Mouse (Mus musculus) CH12.LX (cell line): ENCODE data around the gene Tmem179b. TPM values are rescaled to one million over a fixed set of nuclear protein-coding genes. Genes with fewer than 3 reads are reported as not detected.
A peak's percentile ranks its signal among the peaks of the same experiment; 100 is the strongest.

Experiments used
- DNase-seq: peaks from one replicate; pipeline ENCODE4 v3.0.0-alpha.2; 2013; ENCODE audit errors: extremely low read depth
- H3K27ac ChIP-seq: 2 replicates; pipeline ENCODE4 v1.5.1; 2012; ENCODE audit warnings: low read depth, mild to moderate bottlenecking, control low read depth, moderate library complexity; ENCODE audit not compliant: insufficient read depth
- H3K27me3 ChIP-seq: replicated peaks from 2 replicates; pipeline ENCODE3; 2012; ENCODE audit warnings: inconsistent platforms
- H3K36me3 ChIP-seq, 2 experiments: replicated peaks in 1 of 2; 2 replicates each; pipeline versions ENCODE3 to v1.6.1; 2012; ENCODE audit warnings: inconsistent platforms in 1 of 2, low read length in 1 of 2, mild to moderate bottlenecking in 1 of 2, mixed read lengths in 1 of 2, moderate library complexity in 1 of 2; ENCODE audit not compliant: control insufficient read depth in 1 of 2, insufficient read depth in 1 of 2
- H3K4me1 ChIP-seq, 2 experiments: 2 replicates each; pipeline ENCODE4 v1.6.1; 2012; ENCODE audit warnings: inconsistent platforms in 1 of 2, moderate library complexity in 1 of 2; ENCODE audit not compliant: insufficient read depth in 2 of 2, control insufficient read depth in 1 of 2
- H3K4me2 ChIP-seq: 2 replicates; pipeline ENCODE4 v1.6.1; 2012; ENCODE audit warnings: low read depth, mild to moderate bottlenecking, control low read depth; ENCODE audit not compliant: poor library complexity, insufficient read depth, severe bottlenecking
- H3K4me3 ChIP-seq, 3 experiments: fragments of 150-350 bp in 1 of 3; sonication (generic) in 1 of 3; replicated peaks in 1 of 3; 2 replicates each; pipeline versions ENCODE3 to v1.5.1; 2011 to 2012; ENCODE audit warnings: low read depth in 2 of 3, low read length in 2 of 3, mild to moderate bottlenecking in 2 of 3, moderate library complexity in 2 of 3, control low read depth in 1 of 3, improper control_type of control experiment in 1 of 3, inconsistent platforms in 1 of 3, mixed read lengths in 1 of 3; ENCODE audit not compliant: poor library complexity in 1 of 3
- H3K79me2 ChIP-seq: replicated peaks from 2 replicates; pipeline ENCODE4 v1.6.1; 2012; ENCODE audit warnings: mild to moderate bottlenecking, moderate library complexity; ENCODE audit not compliant: control insufficient read depth, poor library complexity, insufficient read depth, severe bottlenecking; ENCODE audit errors: extremely low read depth
- H3K9ac ChIP-seq: 2 replicates; pipeline ENCODE4 v1.6.1; 2012; ENCODE audit warnings: low read depth, mild to moderate bottlenecking, control low read depth, moderate library complexity; ENCODE audit not compliant: insufficient read depth
- H3K9me3 ChIP-seq: replicated peaks from 2 replicates; pipeline ENCODE3; 2012; ENCODE audit warnings: low read length, inconsistent platforms, mixed read lengths
- BHLHE40 ChIP-seq: IDR thresholded peaks from 2 replicates; pipeline ENCODE4 v1.6.1; 2011; ENCODE audit warnings: mild to moderate bottlenecking, low read depth, low read length, improper control_type of control experiment
- CHD1 ChIP-seq: IDR thresholded peaks from 2 replicates; pipeline ENCODE4 v1.6.1; 2012; ENCODE audit warnings: low read depth, low read length, improper control_type of control experiment, inconsistent platforms
- CHD2 ChIP-seq: IDR thresholded peaks from 2 replicates; pipeline ENCODE4 v1.6.1; 2011; ENCODE audit warnings: low read length, improper control_type of control experiment
- ELF1 ChIP-seq: IDR thresholded peaks from 2 replicates; pipeline ENCODE4 v1.6.1; 2014; ENCODE audit warnings: low read depth, mild to moderate bottlenecking, inconsistent platforms, low read length, improper control_type of control experiment
- ETS1 ChIP-seq: conservative IDR thresholded peaks from 2 replicates; pipeline ENCODE4 v1.6.1; 2012; ENCODE audit warnings: low read depth, mild to moderate bottlenecking, inconsistent platforms, low read length, improper control_type of control experiment, moderate library complexity
- HCFC1 ChIP-seq: IDR thresholded peaks from 2 replicates; pipeline ENCODE4 v1.6.1; 2012; ENCODE audit warnings: low read depth, mild to moderate bottlenecking, inconsistent platforms, low read length, improper control_type of control experiment
- IRF4 ChIP-seq: IDR thresholded peaks from 2 replicates; pipeline ENCODE4 v1.6.1; 2014; ENCODE audit warnings: low read depth, mild to moderate bottlenecking, inconsistent platforms, low read length, improper control_type of control experiment
- JUN ChIP-seq: IDR thresholded peaks from 2 replicates; pipeline ENCODE4 v1.6.1; 2011; ENCODE audit warnings: low read depth, mild to moderate bottlenecking, low read length, improper control_type of control experiment, moderate library complexity; ENCODE audit not compliant: insufficient read depth
- JUND ChIP-seq: conservative IDR thresholded peaks from 2 replicates; pipeline ENCODE4 v1.6.1; 2011; ENCODE audit warnings: low read depth, low read length, improper control_type of control experiment
- KAT2A ChIP-seq: IDR thresholded peaks from 2 replicates; pipeline ENCODE4 v1.6.1; 2012; ENCODE audit warnings: low read length, improper control_type of control experiment, inconsistent platforms; ENCODE audit not compliant: insufficient replicate concordance
- MAX ChIP-seq: IDR thresholded peaks from 2 replicates; pipeline ENCODE4 v1.6.1; 2011; ENCODE audit warnings: low read length, improper control_type of control experiment
- MAZ ChIP-seq: IDR thresholded peaks from 2 replicates; pipeline ENCODE4 v1.6.1; 2012; ENCODE audit warnings: low read depth, mild to moderate bottlenecking, inconsistent platforms, low read length, improper control_type of control experiment, moderate library complexity
- MYC ChIP-seq: IDR thresholded peaks from 2 replicates; pipeline ENCODE4 v1.6.1; 2011; ENCODE audit warnings: low read depth, mild to moderate bottlenecking, improper control_type of control experiment, low read length
- NELFE ChIP-seq: IDR thresholded peaks from 2 replicates; pipeline ENCODE4 v1.6.1; 2011; ENCODE audit warnings: low read depth, low read length, improper control_type of control experiment
- NRF1 ChIP-seq: IDR thresholded peaks from 2 replicates; pipeline ENCODE4 v1.6.1; 2014; ENCODE audit warnings: low read depth, mild to moderate bottlenecking, inconsistent platforms, low read length, improper control_type of control experiment, moderate library complexity
- SIN3A ChIP-seq: IDR thresholded peaks from 2 replicates; pipeline ENCODE4 v1.6.1; 2012; ENCODE audit warnings: low read length, improper control_type of control experiment, inconsistent platforms
- TCF12 ChIP-seq: IDR thresholded peaks from 2 replicates; pipeline ENCODE4 v1.6.1; 2014; ENCODE audit warnings: low read depth, mild to moderate bottlenecking, inconsistent platforms, low read length, improper control_type of control experiment
- UBTF ChIP-seq: IDR thresholded peaks from 2 replicates; pipeline ENCODE4 v1.6.1; 2012; ENCODE audit warnings: low read depth, mild to moderate bottlenecking, inconsistent platforms, low read length, improper control_type of control experiment, moderate library complexity
- ZC3H11A ChIP-seq: IDR thresholded peaks from 2 replicates; pipeline ENCODE4 v1.6.1; 2012; ENCODE audit warnings: low read depth, mild to moderate bottlenecking, inconsistent platforms, low read length, improper control_type of control experiment
- ZMIZ1 ChIP-seq: IDR thresholded peaks from 2 replicates; pipeline ENCODE4 v1.6.1; 2012; ENCODE audit warnings: low read depth, mild to moderate bottlenecking, inconsistent platforms, low read length, improper control_type of control experiment
- dilution Hi-C: fragments of 300-500 bp; cut with MboI; formaldehyde crosslinking; loops from 2 replicates; pipeline ENCODE4 v1.14.3; 2020; ENCODE audit warnings: low sequenced_read_pairs; ENCODE audit not compliant: extremely low pct_unique_long_range_greater_than_20kb, extremely low pct_ligation_motif_present
- in situ Hi-C: fragments of 300-500 bp; cut with MboI; formaldehyde crosslinking; loops from 3 replicates; pipeline ENCODE4 v1.14.3; 2019; ENCODE audit warnings: low sequenced_read_pairs, low pct_ligation_motif_present, low pct_unique_long_range_greater_than_20kb, mixed read lengths
- polyA plus RNA-seq: library from polyadenylated mRNA; unstranded; fragments of >175 nt; gene quantifications from 2 replicates; pipeline ENCODE4 v1.2.1, GENCODE M21; 2012; ENCODE audit warnings: low read depth; ENCODE audit not compliant: insufficient read length
- total RNA-seq, 2 experiments: library from RNA; depleted of rRNA; stranded (reverse); fragments of 300-350 nt in 1 of 2; fragments of >200 nt in 1 of 2; gene quantifications; 2 replicates each; pipeline ENCODE4 v1.2.3; 2012 to 2014

Tmem179b gene
- total and polyA plus RNA-seq, 3 experiments, result 54.4 to 105 (median 72.0) TPM

- no peak for DNase-seq
- Histone ChIP-seq H3K9me3 (no peaks in the 10 kb centered on the region), H3K9ac (no peak overlapping the region), H3K36me3 (peaks cover 12 to 28% of the 10 kb centered on the region in 2 experiments), H3K4me2 (peak overlapping the region; percentile 72; the same call in 1 of the 2 replicates), H3K27ac (peak overlapping the region; percentile 11; the same call in 1 of the 2 replicates), H3K27me3 (no peaks in the 10 kb centered on the region), H3K4me3 (no peak overlapping the region), H3K4me1 (peaks cover 11 to 59% of the 10 kb centered on the region in 2 experiments), H3K79me2 (peaks cover 3% of the 10 kb centered on the region; the same call in 1 of the 2 replicates)
- dilution Hi-C loops, result no loop called here
- in situ Hi-C loops, result no loop called here
- TF ChIP-seq SIN3A, result no peak
- no peak for TF ChIP-seq HCFC1
- no peak for TF ChIP-seq NELFE
- no peak for TF ChIP-seq MAZ
- no peak for TF ChIP-seq IRF4
- no peak for TF ChIP-seq NRF1
- TF ChIP-seq ELF1, result no peak
- TF ChIP-seq JUN, result no peak
- TF ChIP-seq KAT2A, result no peak
- no peak for TF ChIP-seq ETS1
- TF ChIP-seq UBTF, result no peak
- no peak for TF ChIP-seq ZC3H11A
- no peak for TF ChIP-seq JUND
- no peak for TF ChIP-seq ZMIZ1
- no peak for TF ChIP-seq CHD2
- TF ChIP-seq MAX, result no peak
- no peak for TF ChIP-seq BHLHE40
- TF ChIP-seq TCF12, result no peak
- no peak for TF ChIP-seq MYC
- TF ChIP-seq CHD1, result no peak
Measured at GRCm38 (mm10) chr19:8803204-8803780, 29.0 kb upstream of the Tmem179b start.
